Mouse (Mus musculus) brown adipose tissue, adult 24 weeks (tissue): ENCODE data around the gene Klhl25. TPM values are rescaled to one million over a fixed set of nuclear protein-coding genes. Genes with fewer than 3 reads are reported as not detected.

Experiments used
- H3K27ac ChIP-seq: fragments of 200-500 bp; replicated peaks from 2 replicates; pipeline ENCODE4 v1.5.1; 2012; ENCODE audit warnings: low read depth, mild to moderate bottlenecking, low read length
- H3K4me1 ChIP-seq: fragments of 200-500 bp; 2 replicates; pipeline ENCODE4 v1.6.1; 2012; ENCODE audit warnings: low read length, mixed read lengths; ENCODE audit not compliant: control insufficient read depth, insufficient read depth, insufficient read length
- H3K4me3 ChIP-seq: fragments of 200-500 bp; 2 replicates; pipeline ENCODE4 v1.5.1; 2012; ENCODE audit warnings: low read depth, mild to moderate bottlenecking, low read length, moderate library complexity; ENCODE audit not compliant: insufficient read depth
- polyA plus RNA-seq: library from polyadenylated mRNA; stranded (reverse); fragments of >200 nt; gene quantifications from 2 replicates; pipeline ENCODE4 v1.2.4, GENCODE M21; 2012; ENCODE audit not compliant: missing spikeins, insufficient read depth, insufficient read length

Klhl25 gene
- 4.7 and 8.6 TPM in 2 replicates for polyA plus RNA-seq

GRCm38 (mm10) chr7:75848115-75848775 is at the start of gene Klhl25:
TSS of gene Klhl25 (plus strand) at chr7:75848310.
- Histone ChIP-seq H3K4me1 (peaks cover 19% of the 10 kb centered on the region), H3K4me3 (peak within 1 kb of the TSS; percentile 84), H3K27ac (peak within 1 kb of the TSS; percentile 81)

GRCm38 (mm10) chr7:75800530-75800929 is 47.6 kb upstream of the Klhl25 start:
- Histone ChIP-seq H3K4me3 (no peak overlapping the region), H3K27ac (no peak overlapping the region), H3K4me1 (peaks cover 2% of the 10 kb centered on the region; the same call in 1 of the 2 replicates)

GRCm38 (mm10) chr7:75801022-75801421 is 47.1 kb upstream of the Klhl25 start:
- Histone ChIP-seq H3K4me3 (no peak overlapping the region), H3K27ac (no peak overlapping the region), H3K4me1 (peaks cover 3% of the 10 kb centered on the region; the same call in 1 of the 2 replicates)

- H3K27ac ChIP-seq = no peak overlapping the region
- H3K4me3 ChIP-seq = no peak overlapping the region
- H3K4me1 ChIP-seq = peaks cover 8% of the 10 kb centered on the region
These were observed 46.3 kb upstream of the Klhl25 start for GRCm38 (mm10) chr7:75801621-75802358.

- Histone ChIP-seq H3K4me3 (no peak overlapping the region), H3K27ac (no peak overlapping the region), H3K4me1 (peaks cover 11% of the 10 kb centered on the region)
These were observed 45.2 kb upstream of the Klhl25 start for GRCm38 (mm10) chr7:75802887-75803286.

- Histone ChIP-seq H3K4me1 (peaks cover 11% of the 10 kb centered on the region), H3K27ac (peak overlapping the region; percentile 77), H3K4me3 (no peak overlapping the region)
These were observed 41.9 kb upstream of the Klhl25 start for GRCm38 (mm10) chr7:75806161-75806560.

GRCm38 (mm10) chr7:75806711-75807110 is 41.4 kb upstream of the Klhl25 start:
- Histone ChIP-seq H3K27ac (peak overlapping the region; percentile 77), H3K4me1 (peaks cover 11% of the 10 kb centered on the region)

GRCm38 (mm10) chr7:75807460-75808304 is 40.4 kb upstream of the Klhl25 start:
- Histone ChIP-seq H3K4me1 (peaks cover 11% of the 10 kb centered on the region), H3K4me3 (no peak overlapping the region), H3K27ac (peak overlapping the region; percentile 71)

More at GRCm38 (mm10) chr7:75806711-75807110, 41.4 kb upstream of the Klhl25 start:
- no peak overlapping the region for H3K4me3 ChIP-seq

GRCm38 (mm10) chr7:75820687-75821086 is 27.4 kb upstream of the Klhl25 start:
- Histone ChIP-seq H3K4me1 (no peaks in the 10 kb centered on the region), H3K27ac (no peak overlapping the region), H3K4me3 (no peak overlapping the region)

- Histone ChIP-seq H3K4me1 (no peaks in the 10 kb centered on the region), H3K27ac (no peak overlapping the region), H3K4me3 (no peak overlapping the region)
These were observed 25.9 kb upstream of the Klhl25 start for GRCm38 (mm10) chr7:75822087-75822668.

GRCm38 (mm10) chr7:75823071-75823470 is 25.0 kb upstream of the Klhl25 start:
- Histone ChIP-seq H3K4me3 (no peak overlapping the region), H3K27ac (no peak overlapping the region), H3K4me1 (no peaks in the 10 kb centered on the region)

GRCm38 (mm10) chr7:75826360-75827103 is 21.6 kb upstream of the Klhl25 start:
- Histone ChIP-seq H3K27ac (no peak overlapping the region), H3K4me3 (no peak overlapping the region), H3K4me1 (no peaks in the 10 kb centered on the region)

- Histone ChIP-seq H3K4me1 (no peaks in the 10 kb centered on the region), H3K27ac (no peak overlapping the region), H3K4me3 (no peak overlapping the region)
These were observed 20.8 kb upstream of the Klhl25 start for GRCm38 (mm10) chr7:75827357-75827756.

GRCm38 (mm10) chr7:75827850-75828249 is 20.3 kb upstream of the Klhl25 start:
- Histone ChIP-seq H3K4me3 (no peak overlapping the region), H3K4me1 (no peaks in the 10 kb centered on the region), H3K27ac (no peak overlapping the region)
